Mouse (Mus musculus) hindbrain, embryonic 11.5 days (tissue): ENCODE results near the gene Rgs8. TPM values are rescaled to one million over a fixed set of nuclear protein-coding genes. Genes with fewer than 3 reads are reported as not detected.
A peak's percentile ranks its signal among the peaks of the same experiment; 100 is the strongest.

Source experiments
- ATAC-seq: fragments of 200-750 bp; cut with Nextera tagmentation; 2 replicates; pipeline ENCODE4 v1.8.0; 2017; ENCODE audit warnings: mild to moderate bottlenecking, moderate TSS enrichment, moderate library complexity; ENCODE audit not compliant: low FRiP score
- DNase-seq: peaks from one replicate; pipeline ENCODE4 v3.0.0-alpha.2; 2015; ENCODE audit warnings: low spot score
- H3K27ac ChIP-seq: fragments of 300-500 bp; sonication (generic); 2 replicates; pipeline ENCODE4 v1.5.1; 2014; ENCODE audit warnings: mild to moderate bottlenecking, low read depth, low read length
- H3K27me3 ChIP-seq: fragments of 300-500 bp; sonication (generic); 2 replicates; pipeline ENCODE4 v1.6.1; 2014; ENCODE audit warnings: mild to moderate bottlenecking, low read length, moderate library complexity, mixed read lengths; ENCODE audit not compliant: control insufficient read depth, insufficient read depth
- H3K36me3 ChIP-seq: fragments of 300-500 bp; sonication (generic); 2 replicates; pipeline ENCODE4 v1.6.1; 2014; ENCODE audit warnings: mild to moderate bottlenecking, low read length, moderate library complexity, mixed read lengths; ENCODE audit not compliant: control insufficient read depth, insufficient read depth
- H3K4me1 ChIP-seq: fragments of 300-500 bp; sonication (generic); replicated peaks from 2 replicates; pipeline ENCODE4 v1.6.1; 2014; ENCODE audit warnings: low read length, mixed read lengths; ENCODE audit not compliant: control insufficient read depth, insufficient read depth
- H3K4me2 ChIP-seq: fragments of 300-500 bp; sonication (generic); replicated peaks from 2 replicates; pipeline ENCODE4 v1.6.1; 2014; ENCODE audit warnings: mild to moderate bottlenecking, low read depth, low read length
- H3K4me3 ChIP-seq: fragments of 300-500 bp; sonication (generic); 2 replicates; pipeline ENCODE4 v1.5.1; 2014; ENCODE audit warnings: low read depth, low read length
- H3K9ac ChIP-seq: fragments of 300-500 bp; sonication (generic); 2 replicates; pipeline ENCODE4 v1.6.1; 2014; ENCODE audit warnings: low read depth, low read length
- H3K9me3 ChIP-seq: fragments of 300-500 bp; sonication (generic); 2 replicates; pipeline ENCODE4 v1.6.1; 2016; ENCODE audit warnings: low read length; ENCODE audit not compliant: control insufficient read depth
- WGBS: fragments of 180-500 bp; shearing (Covaris S2); extraction: QIAGEN DNeasy Blood & Tissue Kit; methylation state at CpG from one replicate; pipeline ENCODE4 v1.1.7; 2014; 5-methylcytosine and 5-hydroxymethylcytosine counted together
- polyA plus RNA-seq: library from polyadenylated mRNA; unstranded; fragments of >200 nt; fragmentation: Nextera tagmentation; extraction: Ambion mirVana; gene quantifications from 2 replicates; pipeline ENCODE4 v1.2.1, GENCODE M21; 2014

The Rgs8 gene
- polyA plus RNA-seq = 5.8 and 7.9 TPM in 2 replicates

DNA sequence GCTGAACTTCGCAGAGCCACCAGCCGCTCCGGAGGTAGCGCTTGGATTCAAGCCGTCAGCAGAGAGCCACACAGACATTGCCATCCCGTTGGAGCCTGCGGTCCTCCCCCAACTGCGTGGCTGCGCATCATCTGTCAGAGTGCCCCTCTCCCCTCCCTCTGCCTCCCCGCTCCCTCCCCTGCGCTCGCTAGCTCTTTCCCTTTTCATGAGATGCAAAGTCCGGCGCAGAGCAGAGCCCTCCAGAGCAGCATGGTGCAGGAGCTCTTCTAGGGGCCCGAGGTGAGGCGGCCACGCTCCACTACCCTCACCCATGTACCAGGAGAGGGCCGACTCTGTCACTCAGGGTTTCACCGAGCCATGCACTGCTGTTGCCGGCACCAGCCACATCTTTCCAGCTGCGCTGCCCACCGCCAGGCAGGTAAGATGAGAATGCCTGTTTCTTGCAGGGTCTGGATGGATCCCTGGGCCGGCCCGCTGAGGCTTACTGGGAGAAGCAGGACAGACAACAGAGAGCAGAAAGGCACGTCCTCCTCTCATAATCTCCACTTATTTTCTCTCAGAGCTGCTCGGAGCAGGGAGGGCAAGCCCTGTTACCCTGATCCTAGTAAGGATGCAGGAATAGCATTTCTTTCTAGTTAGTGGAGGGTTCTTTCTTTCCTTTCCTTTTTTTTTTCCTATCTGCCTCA, at the start of gene Rgs8:
Gene Rgs8, plus strand, starts transcription at position 88 of the 686 bp plus-strand sequence.
- Histone ChIP-seq H3K9me3 (no peaks in the 10 kb centered on the region), H3K27ac (0 out of 2 replicates have a peak within 1 kb of the TSS, but pooled peaks have one; percentile 47), H3K36me3 (no peaks in the 10 kb centered on the region), H3K4me3 (peak within 1 kb of the TSS; percentile 34), H3K27me3 (no peaks in the 10 kb centered on the region; the same call in 1 of the 2 replicates), H3K9ac (peak within 1 kb of the TSS; percentile 51; the same call in 1 of the 2 replicates), H3K4me1 (no peaks in the 10 kb centered on the region; the same call in 1 of the 2 replicates), H3K4me2 (peak within 1 kb of the TSS; percentile 67)
- ATAC-seq (peak; percentile 89), DNase-seq (peak; percentile 82)
- WGBS = under 1% methylated on average over 26 of the region's 26 CpGs

DNA sequence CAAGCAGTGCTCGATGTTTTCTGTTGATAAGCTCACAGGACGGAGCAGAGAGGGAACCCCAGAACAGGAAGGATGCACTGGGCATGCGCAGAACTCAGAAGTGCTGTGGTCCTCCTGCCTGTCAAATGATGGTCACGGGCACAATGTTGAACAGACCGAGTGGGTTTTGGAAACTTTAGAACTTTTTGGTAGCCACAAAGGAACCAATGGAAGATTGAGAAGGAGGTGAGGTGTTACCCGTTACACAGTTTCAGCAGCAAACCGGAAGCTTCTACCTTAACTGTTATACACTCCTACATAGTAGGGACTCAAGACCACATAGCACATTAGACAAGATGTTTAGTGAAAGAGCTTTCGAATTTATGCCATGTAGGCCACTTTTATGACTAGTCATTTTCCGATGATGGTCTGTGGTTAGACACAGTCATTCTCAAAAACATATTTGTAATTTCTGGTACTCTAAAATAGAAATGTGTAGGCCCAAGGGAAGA, 35.4 kb upstream of the Rgs8 start:
- Histone ChIP-seq H3K36me3 (no peaks in the 10 kb centered on the region), H3K27ac (no peak overlapping the region), H3K4me1 (no peaks in the 10 kb centered on the region), H3K4me3 (no peak overlapping the region), H3K9me3 (no peaks in the 10 kb centered on the region), H3K9ac (no peak overlapping the region), H3K4me2 (no peak overlapping the region), H3K27me3 (no peaks in the 10 kb centered on the region)
- WGBS = 91% methylated on average over 9 of the region's 9 CpGs
- DNase-seq = no peak
- no peak for ATAC-seq

DNA sequence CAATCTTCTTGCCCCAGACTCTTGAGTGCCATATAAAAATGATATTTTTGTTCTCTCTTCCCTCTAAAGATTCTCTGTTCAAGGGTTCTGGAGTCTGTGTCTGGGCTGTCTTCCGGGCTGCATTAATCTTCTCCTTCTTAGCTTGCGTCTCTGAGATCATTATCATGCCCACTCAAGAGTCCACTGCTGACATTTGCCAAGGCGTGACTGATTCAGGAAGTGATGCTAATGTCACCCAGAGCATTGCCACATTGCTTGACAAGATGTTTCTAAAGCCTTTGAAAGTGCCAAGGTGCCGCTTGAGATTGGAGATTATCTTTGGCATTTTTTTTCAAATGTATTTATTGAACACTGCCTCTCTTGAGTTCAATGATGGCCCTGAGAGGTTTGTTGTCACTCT, 29.8 kb upstream of the Rgs8 start:
- Histone ChIP-seq H3K4me1 (no peaks in the 10 kb centered on the region), H3K9me3 (no peaks in the 10 kb centered on the region)

DNA sequence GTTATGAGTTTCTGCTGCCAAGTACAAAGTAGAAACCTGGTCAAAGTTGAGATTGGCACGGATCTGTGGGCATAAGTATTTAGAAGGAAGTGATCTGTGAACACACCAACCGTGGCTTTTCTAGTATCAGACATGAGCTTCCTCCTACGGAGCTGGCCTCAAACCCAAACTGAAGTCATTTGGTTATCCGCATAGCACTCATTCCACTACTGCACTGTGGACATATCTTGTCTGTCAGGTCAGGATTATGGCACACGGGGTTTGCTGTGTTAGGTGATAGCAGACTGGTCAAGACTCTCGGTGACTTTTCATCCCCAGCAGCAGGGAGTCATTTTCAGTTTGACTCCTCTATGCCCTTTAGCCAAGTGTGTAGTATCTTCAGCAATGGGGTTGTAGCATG, 20.1 kb upstream of the Rgs8 start:
- Histone ChIP-seq H3K9ac (no peak overlapping the region), H3K27me3 (no peaks in the 10 kb centered on the region), H3K4me1 (no peaks in the 10 kb centered on the region), H3K4me3 (no peak overlapping the region), H3K36me3 (no peaks in the 10 kb centered on the region), H3K27ac (no peak overlapping the region), H3K9me3 (no peaks in the 10 kb centered on the region), H3K4me2 (no peak overlapping the region)
- WGBS = 94% methylated on average over 6 of the region's 6 CpGs
- ATAC-seq = no peak
- DNase-seq = no peak

More for the DNA sequence above, 29.8 kb upstream of the Rgs8 start:
- Histone ChIP-seq H3K27ac (no peak overlapping the region), H3K4me3 (no peak overlapping the region), H3K27me3 (no peaks in the 10 kb centered on the region), H3K36me3 (no peaks in the 10 kb centered on the region), H3K4me2 (no peak overlapping the region), H3K9ac (no peak overlapping the region)
- 85% methylated on average over 4 of the region's 4 CpGs for WGBS
- ATAC-seq (no peak), DNase-seq (no peak)

DNA sequence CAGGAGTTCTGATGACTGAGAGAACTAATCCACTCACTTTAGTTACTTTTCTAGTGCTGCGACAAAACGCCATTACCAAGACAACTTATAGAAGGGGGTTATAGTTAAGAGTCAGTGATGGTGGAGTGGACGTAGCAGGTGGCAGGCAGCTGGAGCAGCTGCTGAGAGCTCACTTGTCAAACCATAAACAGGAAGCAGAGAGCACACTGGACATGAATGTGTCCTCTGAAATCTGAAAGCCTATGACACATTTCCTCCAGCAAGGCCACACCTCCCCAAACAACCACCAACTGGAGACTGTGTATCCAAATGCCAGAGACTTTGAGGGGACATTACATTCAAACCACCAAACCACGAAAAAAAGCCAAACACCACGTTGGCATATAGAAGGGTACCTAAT, 17.8 kb upstream of the Rgs8 start:
- Histone ChIP-seq H3K9ac (no peak overlapping the region), H3K4me3 (no peak overlapping the region), H3K27ac (no peak overlapping the region), H3K9me3 (no peaks in the 10 kb centered on the region), H3K4me1 (no peaks in the 10 kb centered on the region; the same call in 1 of the 2 replicates), H3K36me3 (no peaks in the 10 kb centered on the region), H3K4me2 (no peak overlapping the region), H3K27me3 (no peaks in the 10 kb centered on the region)
- DNase-seq (no peak), ATAC-seq (no peak)
- WGBS = 87% methylated on average over 5 of the region's 5 CpGs

DNA sequence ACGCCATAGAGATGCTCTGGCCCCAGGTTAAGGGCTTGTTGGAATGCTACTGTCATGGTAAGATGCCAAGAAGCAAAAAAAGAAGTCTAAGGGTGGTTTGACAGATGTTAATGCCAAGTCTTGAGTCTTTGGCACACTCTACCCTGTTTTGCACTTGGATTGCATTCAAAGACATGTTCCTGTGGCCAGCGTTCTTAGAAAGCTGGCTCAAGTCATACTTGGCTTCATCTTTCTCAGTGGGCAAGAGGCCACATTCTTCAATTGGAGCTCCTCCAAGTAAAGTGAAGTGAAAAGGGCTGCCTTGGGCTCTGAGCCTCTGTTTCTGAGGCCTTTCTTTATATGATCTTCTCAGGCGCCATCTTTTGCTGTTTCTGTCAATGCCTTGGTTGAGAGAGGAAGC, 17.3 kb upstream of the Rgs8 start:
- ATAC-seq (no peak), DNase-seq (no peak)
- H3K36me3 ChIP-seq = no peaks in the 10 kb centered on the region
- no peak overlapping the region for H3K9ac ChIP-seq
- 97% methylated on average over 3 of the region's 3 CpGs for WGBS
- H3K4me2 ChIP-seq = no peak overlapping the region
- no peaks in the 10 kb centered on the region for H3K9me3 ChIP-seq
- H3K4me1 ChIP-seq = no peaks in the 10 kb centered on the region; the same call in 1 of the 2 replicates
- no peak overlapping the region for H3K27ac ChIP-seq
- H3K27me3 ChIP-seq = no peaks in the 10 kb centered on the region
- no peak overlapping the region for H3K4me3 ChIP-seq

DNA sequence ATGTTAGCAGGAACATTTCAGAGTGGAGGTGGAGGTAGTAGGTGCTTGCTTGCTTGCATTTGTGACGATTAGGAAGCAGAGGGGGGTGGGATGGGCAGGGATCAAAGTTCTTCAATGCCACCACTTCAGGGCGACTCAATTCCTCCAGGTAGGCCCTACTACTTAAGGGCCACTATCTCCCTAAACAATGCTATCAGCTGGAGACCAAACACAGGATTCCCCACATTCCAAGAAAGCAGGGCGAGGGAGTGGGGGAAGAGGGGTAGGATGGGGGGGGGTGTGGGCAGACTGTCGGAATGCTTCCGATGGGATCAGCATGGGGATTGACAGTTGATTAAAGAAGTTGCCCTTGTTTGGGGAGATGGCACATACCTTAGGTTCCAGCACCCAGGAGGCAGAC, 16.0 kb upstream of the Rgs8 start:
- Histone ChIP-seq H3K9me3 (no peaks in the 10 kb centered on the region), H3K9ac (no peak overlapping the region), H3K4me3 (no peak overlapping the region), H3K4me2 (no peak overlapping the region), H3K27me3 (no peaks in the 10 kb centered on the region), H3K4me1 (peaks cover 2% of the 10 kb centered on the region), H3K36me3 (no peaks in the 10 kb centered on the region), H3K27ac (no peak overlapping the region)
- WGBS = 73% methylated on average over 5 of the region's 5 CpGs
- DNase-seq (no peak), ATAC-seq (no peak)

DNA sequence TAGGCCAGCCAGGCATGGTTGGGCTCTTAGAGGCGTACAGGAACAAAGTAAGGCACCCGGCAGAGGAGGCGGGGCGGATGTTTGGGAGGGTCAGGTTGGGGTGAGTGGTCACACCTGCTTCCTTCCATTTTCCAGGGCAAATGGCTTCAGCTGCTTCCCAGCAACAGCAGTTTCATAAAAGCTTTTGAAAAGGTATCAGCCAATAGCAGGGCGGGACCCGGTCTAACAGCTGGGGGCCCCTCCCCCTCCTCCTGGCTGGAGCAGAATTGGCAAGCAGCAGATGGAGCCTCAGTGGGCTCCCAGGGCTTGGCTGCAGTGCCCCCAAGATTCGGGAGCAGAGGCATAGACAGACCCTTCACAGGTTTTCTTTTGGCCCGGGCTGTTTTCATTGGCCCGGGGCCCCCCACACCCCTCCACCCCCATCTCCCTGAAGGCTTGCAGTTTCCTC, 11.3 kb upstream of the Rgs8 start:
- DNase-seq (peak; percentile 83), ATAC-seq (peak; percentile 97)
- Histone ChIP-seq H3K36me3 (no peaks in the 10 kb centered on the region), H3K4me1 (peaks cover 5% of the 10 kb centered on the region), H3K27ac (peak overlapping the region; percentile 84), H3K4me2 (peak overlapping the region; percentile 37), H3K4me3 (no peak overlapping the region), H3K27me3 (no peaks in the 10 kb centered on the region), H3K9me3 (no peaks in the 10 kb centered on the region), H3K9ac (peak overlapping the region; percentile 33; the same call in 1 of the 2 replicates)
- WGBS = 2% methylated on average over 9 of the region's 9 CpGs
